Mouse (Mus musculus): ENCODE results near the gene Mast2. TPM values are rescaled to one million over a fixed set of nuclear protein-coding genes. Genes with fewer than 3 reads are reported as not detected.

The Mast2 gene
- polyA plus RNA-seq (2017; shearing (Covaris generic)), result 2.6 TPM

GRCm38 (mm10) chr4:116464126-116464981, at the start of gene Mast2:
Mast2 (minus strand) TSS chr4:116464183.

GRCm38 (mm10) chr4:116507425-116508218, 43.6 kb upstream of the Mast2 start, which contains the start of gene Ipp:
Ipp (plus strand) TSS chr4:116507549.

Other genes with a start within 250 kb of the Mast2 start
- gene Pik3r3, start 242.6 kb downstream of the Mast2 start, polyA plus RNA-seq (2017; shearing (Covaris generic)), result 4.8 TPM
- gene Ipp, start 43.4 kb upstream of the Mast2 start, polyA plus RNA-seq (2017; shearing (Covaris generic)), result 21.1 TPM
- gene Tmem69, start 91.8 kb upstream of the Mast2 start, polyA plus RNA-seq (2017; shearing (Covaris generic)), result 27.5 TPM
- gene Gpbp1l1, start 93.5 kb upstream of the Mast2 start, polyA plus RNA-seq (2017; shearing (Covaris generic)), result 46.4 TPM
- 18.3 TPM for gene Ccdc17, start 132.5 kb upstream of the Mast2 start, polyA plus RNA-seq (2017; shearing (Covaris generic))
- gene Nasp, start 163.8 kb upstream of the Mast2 start, polyA plus RNA-seq (2017; shearing (Covaris generic)), result 50.9 TPM
- gene Akr1a1, start 187.5 kb upstream of the Mast2 start, polyA plus RNA-seq (2017; shearing (Covaris generic)), result 361 TPM
- 668 TPM for gene Prdx1, start 221.4 kb upstream of the Mast2 start, polyA plus RNA-seq (2017; shearing (Covaris generic))
- 8.1 TPM for gene Mmachc, start 244.2 kb upstream of the Mast2 start, polyA plus RNA-seq (2017; shearing (Covaris generic))
- gene Ccdc163, start 244.3 kb upstream of the Mast2 start, polyA plus RNA-seq (2017; shearing (Covaris generic)), result 20.8 TPM